Mouse (Mus musculus) liver, embryonic 14.5 days (tissue): ENCODE measurements at regions not wholly inside any gene's neighbourhood (a gene's known extent, or its start where the extent isn't known, plus 50 kb on each side); places are given as distances from the start of the nearest gene placed in this dataset.

Experiments used
- CTCF ChIP-seq: IDR thresholded peaks from 2 replicates; pipeline ENCODE4 v1.5.1; 2016; ENCODE audit warnings: antibody characterized with exemption, low read depth, control low read depth
- EP300 ChIP-seq: IDR thresholded peaks from 2 replicates; pipeline ENCODE4 v1.6.1; 2016; ENCODE audit warnings: antibody characterized with exemption, low read depth

DNA sequence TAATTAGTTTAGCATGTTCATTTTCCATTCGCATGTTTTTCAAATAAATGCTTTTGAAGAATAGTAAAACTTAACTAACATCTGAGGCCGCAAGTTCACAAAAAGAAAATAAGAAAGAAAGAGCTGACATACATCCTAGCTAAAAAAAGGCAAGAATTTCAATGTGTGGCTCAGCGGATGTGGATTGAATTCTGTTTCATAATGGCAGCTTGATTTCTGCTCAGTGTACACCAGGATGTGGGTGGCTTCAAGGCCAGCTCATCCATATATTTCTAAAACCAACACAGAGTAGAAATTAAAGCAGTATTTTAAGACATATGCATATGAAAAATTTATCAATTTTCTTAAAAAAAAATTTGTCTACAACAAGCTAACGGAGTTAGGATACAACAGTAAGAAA is 629.3 kb upstream of the Fam241a start:
- TF ChIP-seq CTCF (no peak), EP300 (no peak)
